Mouse (Mus musculus) kidney, postnatal 14 days (tissue): ENCODE data around the gene Pip5k1a.
"Not testable (repeated sequence)": the region's sequence is repeated elsewhere in the genome, so short reads cannot be mapped to it uniquely, and the experiment has no call there.

Experiments used
- DNase-seq: peaks from one replicate; pipeline ENCODE4 v3.0.0; 2022; ENCODE audit warnings: mixed read lengths

Gene Pip5k1a

DNA sequence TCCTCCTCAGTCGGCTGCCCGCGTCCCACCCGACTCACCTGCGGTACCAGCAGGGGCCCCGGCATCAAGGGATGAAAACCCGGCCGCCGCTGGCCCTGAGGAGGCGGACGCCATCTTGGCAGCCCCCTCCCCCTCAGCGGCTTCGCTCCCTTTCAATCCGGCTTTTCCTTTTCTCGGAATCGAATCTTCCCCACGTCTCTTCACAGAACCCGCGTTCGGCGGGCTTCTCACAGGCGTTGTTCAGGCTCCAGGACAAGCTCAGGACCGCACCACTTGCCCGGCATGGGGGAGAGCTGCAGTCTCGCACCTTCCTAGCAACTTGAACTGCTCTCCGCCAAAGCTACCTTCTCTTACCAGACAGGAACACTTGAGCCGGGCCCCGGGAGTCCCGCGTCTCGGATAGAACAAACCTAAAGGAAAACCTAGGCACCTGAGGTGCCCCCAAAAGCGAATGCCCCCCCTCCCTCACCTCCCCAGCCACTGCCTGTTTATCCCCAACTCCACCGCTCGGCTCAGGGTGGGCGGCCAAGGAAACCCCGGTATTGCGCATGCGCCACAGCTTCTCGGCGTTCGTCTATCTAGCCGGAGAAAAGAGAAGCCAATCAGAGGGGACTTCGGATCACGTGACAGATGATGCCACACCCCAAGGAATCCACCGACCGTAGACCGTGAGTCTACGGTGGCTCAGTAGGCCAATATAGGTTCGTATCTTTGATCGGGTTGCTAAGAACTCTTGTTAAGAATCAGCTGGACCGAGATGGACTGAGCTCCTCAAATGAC is at the start of gene Pip5k1a:
Gene Pip5k1a (minus strand): TSS at position 593 of the 780 bp plus-strand sequence.
- DNase-seq, result peak; percentile 97

DNA sequence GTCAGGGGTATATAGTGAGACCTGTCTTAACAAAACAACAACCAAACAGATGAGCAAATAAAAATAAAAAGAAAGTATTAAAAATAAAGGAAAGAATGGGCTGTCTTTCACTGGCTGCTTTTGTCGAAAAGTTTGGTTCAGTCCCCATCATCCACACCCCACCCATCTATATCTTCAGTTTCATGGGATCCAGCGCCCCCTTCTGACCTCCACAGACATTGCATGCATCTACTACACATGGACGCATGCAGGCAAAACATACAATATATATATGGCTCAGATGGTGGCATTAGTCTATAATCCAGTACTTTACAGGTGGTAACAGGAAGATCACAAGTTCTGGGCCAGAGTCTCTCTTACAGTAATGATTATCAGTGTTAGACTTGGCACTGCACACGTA is 47.1 kb upstream of the Pip5k1a start:
- no peak for DNase-seq

DNA sequence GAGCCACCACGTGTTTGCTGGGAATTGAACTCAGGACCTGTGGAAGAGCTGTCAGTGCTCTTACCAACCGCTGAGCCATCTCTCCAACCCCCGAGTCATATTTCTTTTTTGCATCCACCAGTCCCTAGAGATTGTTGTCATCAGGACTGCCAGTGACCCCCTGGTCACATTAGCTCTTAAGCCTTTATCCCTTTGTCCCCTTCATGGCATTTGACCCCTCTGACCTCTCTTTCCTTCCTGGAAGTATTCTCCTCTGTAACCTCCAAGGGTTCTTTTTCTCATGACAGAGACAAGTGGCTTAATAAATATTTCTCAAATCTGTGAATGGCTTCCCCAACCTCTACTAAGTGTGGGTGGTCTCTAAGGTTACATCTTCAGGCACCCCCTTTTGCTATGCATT is 41.2 kb upstream of the Pip5k1a start:
- peak; percentile 57 for DNase-seq

DNA sequence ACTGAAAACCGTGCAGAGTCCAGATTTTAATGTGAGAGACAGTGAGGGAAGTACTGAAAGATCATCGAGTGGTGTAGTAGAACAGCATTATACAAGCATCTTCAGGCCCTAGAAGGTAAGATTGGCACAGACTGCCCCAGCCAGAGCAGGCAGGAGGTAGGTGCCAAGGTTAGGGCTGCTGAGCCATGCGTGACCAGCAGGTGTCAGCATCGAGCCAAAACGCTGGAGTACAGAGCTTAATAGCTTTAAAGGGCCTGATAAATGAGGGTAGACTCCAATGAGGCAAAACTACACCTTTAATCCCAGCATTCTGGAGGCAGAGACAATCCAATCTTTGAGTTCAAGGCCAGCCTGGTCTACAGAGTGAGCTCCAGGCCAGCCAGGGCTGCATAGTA is 35.9 kb upstream of the Pip5k1a start:
- peak; percentile 91 for DNase-seq

DNA sequence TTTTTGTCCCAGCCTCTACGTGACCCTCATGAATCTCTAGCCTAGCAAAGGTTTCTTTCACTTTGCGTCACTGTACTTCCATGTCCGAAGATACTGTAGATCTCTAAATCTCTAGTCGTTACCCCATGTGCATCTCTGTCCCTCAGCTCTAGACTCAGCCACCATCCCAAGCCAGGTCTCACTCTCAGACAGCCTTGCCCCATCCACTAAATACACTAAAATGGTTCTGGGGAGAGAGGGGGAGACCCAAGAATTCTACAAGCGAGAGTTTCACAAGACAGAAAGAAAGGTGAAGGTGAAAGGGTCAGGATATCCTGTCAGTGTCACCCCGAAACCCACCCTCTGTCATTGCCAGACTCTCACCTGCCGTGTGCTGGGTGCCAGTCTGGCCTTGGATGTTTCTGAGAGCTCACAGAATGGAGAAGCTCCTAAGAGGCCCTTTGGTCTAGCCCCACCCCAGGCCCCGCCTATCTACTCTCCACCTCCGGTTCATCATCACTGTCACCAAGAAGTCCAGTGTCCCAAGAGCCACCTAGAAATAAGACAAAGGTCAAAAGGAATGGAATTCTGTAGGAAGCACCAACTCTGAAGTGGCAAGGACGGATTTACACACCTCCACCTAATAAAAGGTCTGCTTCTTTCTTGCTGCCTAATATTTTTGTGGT is 35.4 kb upstream of the Pip5k1a start, which contains the start of gene Tnfaip8l2:
Gene Tnfaip8l2 (minus strand): TSS at position 409 of the 665 bp plus-strand sequence.
- DNase-seq, result no peak

DNA sequence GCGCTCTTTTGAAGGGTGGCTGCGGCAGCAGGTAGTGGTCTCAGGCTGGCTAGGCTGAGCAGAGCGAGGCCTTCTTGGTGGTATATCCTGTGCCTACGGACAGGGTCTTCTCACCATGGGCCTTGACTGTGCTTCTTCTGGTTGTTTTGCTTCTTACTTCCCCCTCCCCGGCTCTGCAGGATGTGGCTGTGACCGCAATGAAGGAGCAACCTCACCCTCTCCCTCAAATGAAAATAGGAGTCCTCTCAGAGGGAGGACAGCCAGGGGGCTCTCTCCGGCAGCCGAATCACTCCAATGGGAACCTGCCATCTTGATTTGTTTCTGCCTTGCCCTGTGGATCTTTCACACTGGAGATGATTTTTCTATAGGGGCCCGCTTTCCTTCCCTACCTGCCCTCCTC is 34.7 kb upstream of the Pip5k1a start:
- DNase-seq, result no peak

DNA sequence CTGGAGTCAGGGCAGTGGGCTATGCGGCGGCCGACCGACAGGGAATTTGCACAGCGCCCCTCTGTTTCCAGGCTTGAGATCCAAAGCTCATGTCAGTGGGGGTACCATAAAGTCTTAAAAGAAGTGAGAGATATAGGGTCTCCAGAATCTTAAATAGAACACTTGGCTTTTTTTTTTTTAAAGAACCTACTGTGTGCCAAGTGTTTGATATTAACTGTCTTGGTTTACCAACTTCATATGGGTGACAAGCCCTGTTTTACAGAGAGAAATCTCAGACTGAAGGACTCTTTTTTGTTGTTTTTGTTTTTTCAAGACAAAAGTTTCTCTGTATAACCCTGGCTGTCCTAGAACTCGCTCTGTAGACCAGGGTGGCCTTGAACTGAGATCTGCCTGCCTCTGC is 34.1 kb upstream of the Pip5k1a start:
- no peak for DNase-seq

DNA sequence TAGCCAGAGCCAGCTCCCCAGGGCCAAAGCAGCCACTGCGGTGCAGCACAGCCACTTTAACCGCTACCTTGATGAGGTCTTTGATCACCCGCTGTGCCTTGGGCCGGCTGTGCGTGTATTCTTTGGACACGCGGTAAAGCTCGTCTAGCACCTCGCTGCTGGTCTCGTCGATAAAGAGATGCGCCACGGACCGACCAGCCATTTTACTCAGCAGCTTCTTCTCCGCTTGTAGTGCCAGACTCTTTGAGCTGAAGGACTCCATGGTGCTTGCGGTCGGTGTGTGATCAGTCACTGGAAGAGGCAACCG is 33.5 kb upstream of the Pip5k1a start:
- no peak for DNase-seq

DNA sequence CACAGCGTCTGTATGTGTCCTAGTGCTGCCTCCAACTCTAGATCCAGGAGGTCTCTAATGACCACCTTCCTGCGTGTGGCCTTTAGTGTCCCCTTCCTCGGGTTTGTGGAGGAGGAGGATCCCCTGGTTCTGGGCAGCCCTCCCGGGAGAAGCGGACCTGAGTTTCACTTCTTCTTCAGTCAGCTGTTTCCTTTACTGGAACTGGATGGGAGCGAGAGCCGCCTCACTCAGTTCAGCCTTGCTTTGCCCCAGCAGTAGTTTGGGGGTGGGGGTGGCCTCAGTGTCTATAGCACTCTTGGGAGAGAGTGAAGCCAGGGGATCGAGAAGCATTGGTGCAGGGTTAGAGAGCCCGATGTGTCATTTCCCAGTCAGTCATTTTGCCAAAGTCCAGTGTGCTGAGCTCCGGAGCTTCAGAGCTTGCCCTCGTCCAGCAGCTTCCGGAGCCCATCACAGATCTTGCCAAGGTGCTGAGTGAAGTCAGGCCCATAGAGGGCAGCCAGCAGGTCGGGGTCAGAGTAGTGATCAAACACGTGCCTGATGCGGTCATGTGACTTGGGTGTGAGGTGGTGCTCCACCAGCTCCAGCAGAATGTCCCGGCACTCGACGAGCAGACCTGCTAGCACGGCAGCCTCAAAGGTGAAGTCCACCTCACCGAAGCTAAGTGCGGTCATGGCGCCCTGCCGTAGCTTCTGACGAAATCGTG is 33.0 kb upstream of the Pip5k1a start:
- DNase-seq, result peak; percentile 68

DNA sequence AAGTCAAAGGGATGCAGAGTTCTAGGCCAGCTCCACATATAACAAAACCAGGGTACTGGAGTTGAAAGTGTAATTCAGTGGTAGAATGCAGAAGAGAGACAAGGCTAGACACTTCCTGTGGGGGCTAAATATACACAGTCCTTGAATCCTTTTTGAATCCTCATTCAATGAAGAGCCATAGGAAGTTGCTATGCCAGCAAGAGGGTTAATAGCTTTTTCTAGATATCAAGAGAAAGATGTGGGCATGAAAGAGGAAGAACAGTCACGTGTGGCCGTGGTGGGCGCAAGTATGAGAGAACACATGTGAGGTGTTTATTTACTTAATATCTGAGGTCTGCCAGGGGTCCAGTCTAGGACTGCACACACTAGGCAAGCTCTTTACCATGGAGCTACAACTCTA is 29.6 kb upstream of the Pip5k1a start:
- DNase-seq, result no peak

DNA sequence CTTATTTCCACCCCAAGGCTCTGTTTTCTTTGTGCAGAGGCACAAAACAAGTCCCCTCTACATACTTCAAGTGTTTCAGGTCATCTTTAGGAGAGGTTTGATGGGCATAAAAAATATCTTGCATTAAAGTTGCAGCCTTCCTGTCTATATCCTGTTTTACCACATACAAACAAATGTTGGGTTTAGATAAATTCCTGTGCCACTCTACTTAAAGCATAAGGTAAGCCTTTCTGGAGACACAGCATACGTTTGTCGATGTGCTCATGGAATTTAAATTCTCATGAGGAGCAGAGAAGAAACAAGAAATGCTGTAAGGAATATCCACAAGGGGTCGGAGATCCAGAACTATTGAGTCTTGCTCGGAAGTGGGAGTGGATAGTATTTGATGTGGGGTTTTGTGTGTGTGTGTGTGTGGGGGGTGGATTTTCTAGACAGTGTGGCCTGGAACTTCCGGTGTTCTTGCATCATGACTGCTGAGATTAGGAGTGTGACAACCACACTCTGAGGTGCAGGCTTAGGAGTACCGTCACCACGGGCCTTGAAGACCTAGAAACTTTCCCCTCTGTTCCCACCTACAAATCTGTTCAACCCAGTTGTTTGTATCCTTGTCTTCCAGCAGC is 28.8 kb upstream of the Pip5k1a start:
- no peak for DNase-seq

DNA sequence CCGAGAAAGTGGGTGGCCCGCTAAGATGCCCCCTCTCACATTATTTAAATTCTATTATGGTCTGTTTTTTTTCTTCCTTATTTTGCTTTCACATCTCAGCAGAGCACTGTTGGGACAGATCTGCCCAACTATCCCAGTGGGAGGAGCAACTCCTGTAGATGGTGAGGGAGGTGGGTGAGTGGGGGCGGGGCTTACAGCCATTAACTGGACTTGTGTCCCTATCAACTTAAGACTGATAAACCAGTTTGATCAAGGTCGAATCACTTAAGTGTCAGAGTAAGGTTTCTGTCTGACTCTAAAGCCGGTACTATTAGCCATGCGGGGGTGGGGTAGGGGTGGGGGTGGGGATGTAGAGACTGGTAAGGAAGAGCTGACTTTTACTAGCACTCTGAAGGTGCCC is 28.3 kb upstream of the Pip5k1a start:
- peak; percentile 78 for DNase-seq

DNA sequence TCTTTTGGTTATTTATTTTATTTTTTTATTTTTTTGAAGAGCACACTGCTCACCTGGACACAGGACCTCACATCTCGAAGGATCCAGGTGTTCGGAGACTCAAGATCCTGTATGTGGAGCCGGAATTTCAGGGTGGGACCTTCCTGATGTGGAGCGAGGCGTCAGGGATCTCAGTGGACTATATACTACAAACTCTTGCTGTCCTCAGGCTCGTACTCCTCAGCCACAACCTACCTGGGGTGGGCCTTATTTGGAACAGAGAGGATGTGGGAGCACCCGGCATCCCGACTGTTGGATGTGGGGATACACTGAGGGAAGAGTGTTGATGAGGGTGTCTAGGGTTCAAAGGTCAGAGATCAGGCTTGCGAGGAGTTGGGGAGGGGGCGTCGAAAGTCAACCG is 27.4 kb upstream of the Pip5k1a start:
- DNase-seq, result not testable (repeated sequence)

DNA sequence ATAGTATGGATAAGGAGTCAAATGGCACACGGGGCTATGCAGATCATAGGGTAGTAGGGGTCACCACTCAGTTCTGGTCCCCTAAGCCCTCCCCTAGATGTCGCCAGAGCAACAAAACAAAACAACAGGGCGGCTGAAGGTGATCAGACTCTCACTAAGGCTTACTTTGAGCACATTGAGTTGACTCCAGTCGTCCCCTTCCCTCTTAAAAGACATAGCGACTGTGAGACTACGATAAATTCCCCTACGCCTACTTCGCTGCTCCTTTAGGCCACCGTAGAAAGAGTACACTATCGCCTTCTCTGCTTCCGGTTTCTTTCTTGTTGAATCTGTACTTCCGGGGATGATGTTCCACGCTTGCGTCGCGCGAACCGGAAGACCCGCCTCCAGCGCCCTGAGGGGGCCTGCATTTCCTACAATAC is 27.0 kb upstream of the Pip5k1a start, which contains the start of the genes Scnm1 and Lysmd1:
Gene Scnm1 (minus strand): TSS at position 332 of the 422 bp plus-strand sequence.
Gene Lysmd1 (plus strand): TSS at position 409 of the 422 bp plus-strand sequence.
- peak; percentile 94 for DNase-seq

DNA sequence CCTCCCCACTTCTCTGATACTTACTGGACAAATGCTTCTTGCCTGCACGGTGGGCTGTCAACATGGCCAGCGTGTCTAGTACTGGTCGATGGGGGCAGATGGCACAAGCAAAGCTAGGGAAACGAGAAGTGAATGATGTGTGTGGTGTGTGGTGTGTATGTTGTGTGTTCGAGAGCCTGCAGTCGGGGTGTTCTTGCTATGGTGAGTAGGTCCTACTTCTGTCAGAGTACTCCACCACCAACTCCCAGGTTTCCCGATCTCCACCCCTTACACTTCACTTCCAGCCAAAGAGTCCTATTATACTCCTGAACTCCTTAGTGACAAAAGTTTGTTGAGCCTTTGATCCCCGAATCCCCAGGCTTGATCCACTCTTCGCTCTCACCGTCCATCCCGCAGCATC is 26.4 kb upstream of the Pip5k1a start:
- DNase-seq, result no peak

DNA sequence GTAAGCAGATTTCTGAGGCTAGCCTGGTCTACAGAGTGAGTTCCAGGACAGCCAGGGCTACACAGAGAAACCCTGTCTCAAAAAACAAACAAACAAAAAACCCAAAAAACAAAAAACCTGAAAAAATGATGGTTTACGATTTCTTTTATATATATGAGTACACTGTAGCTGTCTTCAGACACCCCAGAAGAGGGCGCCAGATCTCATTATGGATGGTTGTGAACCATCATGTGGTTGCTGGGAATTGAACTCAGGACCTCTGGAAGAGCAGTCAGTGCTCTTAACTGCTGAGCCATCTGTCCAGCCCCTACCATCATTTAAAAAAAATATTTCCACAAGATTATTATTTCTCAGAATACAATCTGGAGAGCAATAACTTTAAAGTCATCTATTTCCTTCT is 25.7 kb upstream of the Pip5k1a start:
- not testable (repeated sequence) for DNase-seq

DNA sequence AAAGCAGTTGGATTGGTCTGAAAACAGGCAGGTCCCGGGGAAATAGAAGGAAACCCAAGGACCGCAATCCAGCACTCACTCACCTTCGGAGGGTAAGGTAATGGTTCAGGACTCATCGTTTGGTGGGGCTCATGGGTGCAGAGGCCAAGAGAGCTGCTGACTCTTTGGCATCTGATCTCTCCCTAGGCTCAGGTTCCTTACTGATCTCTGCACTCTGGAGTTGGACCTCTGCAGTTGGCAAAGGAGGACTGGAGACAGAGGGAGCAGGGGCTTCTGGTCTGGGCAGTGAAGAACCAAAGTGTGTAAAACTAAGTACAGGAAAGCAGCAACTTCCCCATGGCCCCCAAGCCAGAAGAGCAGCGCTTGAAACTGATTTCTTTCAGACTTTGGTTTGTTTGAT is 23.4 kb upstream of the Pip5k1a start:
- peak; percentile 30 for DNase-seq

DNA sequence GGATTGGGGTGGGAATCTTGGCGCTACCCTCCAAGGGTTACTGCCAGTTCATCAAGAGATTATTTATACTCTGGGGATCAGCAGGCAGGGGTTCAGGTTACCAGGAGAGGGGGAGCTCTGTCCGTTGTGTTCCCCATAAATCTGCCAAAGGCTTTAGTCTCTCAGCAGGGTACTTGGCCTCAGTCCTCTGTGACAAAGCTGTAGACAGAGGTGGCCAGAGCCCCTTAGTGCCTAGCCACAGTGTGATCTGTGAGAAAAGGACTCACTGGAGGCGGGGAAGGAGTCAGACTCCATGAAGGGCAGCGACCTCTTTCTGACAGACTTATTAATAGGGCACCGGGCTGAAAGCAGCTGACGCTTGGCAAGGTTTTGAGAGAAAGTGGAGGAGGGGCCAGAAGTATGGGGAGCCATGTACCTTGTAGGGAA is 22.5 kb upstream of the Pip5k1a start:
- DNase-seq, result peak; percentile 67

DNA sequence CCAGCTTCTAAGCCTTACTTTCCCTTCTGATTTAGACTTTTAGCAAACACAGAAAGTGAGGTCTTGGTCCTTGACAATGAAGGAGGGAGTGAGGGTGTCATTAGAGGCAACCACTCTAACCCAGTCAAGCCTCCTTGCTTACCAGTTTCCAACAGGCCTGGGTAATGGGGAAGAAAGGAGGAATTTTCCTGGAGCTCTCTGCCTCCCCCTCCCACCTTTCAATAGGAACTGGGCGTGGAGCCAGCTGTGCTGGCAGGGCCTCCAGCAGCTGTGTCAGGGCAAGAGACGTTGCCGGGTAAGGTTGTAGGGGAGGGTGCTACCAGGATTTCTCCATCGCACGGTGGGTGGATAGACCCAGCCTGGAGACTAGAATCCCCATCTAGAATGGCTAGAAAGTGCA is 18.2 kb upstream of the Pip5k1a start:
- peak; percentile 70 for DNase-seq

DNA sequence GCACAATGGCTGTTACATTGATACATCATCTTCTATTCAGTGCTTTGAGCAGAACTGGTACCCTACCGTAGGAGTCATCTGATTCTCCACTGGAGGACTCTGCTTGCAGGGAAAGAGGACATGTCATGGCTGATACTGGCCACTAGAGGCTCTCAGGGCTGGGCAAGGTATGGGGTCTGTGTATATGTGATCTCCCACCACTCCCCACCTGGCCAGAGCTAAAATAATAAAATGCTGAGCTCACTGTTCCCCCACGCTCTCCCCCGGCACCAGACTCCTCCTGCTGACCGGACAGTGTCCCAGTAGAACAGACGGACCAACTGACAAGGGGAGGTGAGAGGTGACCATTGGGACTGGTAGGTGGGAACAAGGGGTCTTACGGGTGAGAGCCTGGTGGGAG is 17.5 kb upstream of the Pip5k1a start, which contains the start of gene Tmod4:
Gene Tmod4 (plus strand): TSS at position 231 of the 400 bp plus-strand sequence.
- DNase-seq, result no peak

DNA sequence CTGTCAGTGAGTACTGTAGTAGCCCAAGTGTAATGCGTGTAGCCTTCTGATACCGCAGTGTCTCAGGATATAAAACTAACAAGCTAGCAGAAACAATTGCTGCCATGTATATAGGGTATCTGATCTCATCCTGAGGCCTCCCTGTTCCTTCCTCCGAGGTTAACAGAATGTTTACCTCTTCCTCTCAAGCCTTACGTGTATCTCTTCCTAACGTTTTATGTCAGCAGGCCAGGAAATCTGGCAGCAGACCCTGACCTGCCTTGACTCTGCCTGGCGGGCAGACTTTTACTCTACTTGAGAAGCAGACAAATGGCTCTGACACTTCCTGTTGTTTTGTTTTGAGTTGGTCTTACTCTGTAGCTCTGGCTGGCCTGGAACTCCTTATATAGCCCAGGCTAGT is 14.8 kb upstream of the Pip5k1a start:
- DNase-seq, result peak; percentile 47

DNA sequence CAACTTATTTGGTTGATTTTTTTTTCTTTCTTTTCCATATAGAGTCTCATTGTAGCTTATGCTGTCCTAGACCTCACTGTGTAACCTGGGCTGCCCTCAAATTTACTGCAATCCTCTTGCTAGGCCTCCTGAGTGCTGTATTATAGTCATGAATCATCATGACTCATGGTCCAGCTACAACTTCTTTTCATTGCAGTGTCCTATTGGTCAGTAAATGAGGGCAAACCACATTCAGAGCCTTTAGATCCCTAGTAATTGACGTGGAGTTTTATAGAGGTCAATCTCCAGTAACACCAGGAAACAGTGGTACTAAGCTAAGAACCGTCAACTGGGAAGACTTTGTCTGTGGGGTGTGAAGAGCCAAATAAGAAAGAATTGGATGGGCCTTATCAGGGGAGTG is 11.0 kb upstream of the Pip5k1a start:
- DNase-seq, result no peak

DNA sequence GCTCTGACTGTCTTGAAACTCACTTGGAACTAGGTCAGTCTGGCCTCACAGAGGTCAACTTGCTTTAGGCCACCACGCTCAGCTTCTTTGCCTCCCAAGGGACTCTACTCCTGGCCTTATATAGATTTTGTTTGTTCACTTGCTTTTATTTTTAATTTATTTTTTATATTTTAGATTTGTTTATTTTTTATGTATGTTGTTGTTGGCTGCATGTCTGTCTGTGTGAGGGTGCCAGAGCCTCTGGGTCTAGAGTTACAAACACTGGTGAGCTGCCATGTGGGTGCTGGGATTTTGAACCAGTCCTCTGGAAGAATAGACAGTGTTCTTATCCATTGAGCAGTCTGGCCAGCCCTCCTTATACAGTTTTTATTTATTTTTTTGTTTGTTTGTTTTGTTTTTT is 6.0 kb upstream of the Pip5k1a start:
- DNase-seq, result no peak
